Mouse (Mus musculus): ENCODE results near the gene Fbxw9. TPM values are rescaled to one million over a fixed set of nuclear protein-coding genes. Genes with fewer than 3 reads are reported as not detected.
A peak's percentile ranks its signal among the peaks of the same experiment; 100 is the strongest.

Fbxw9 gene
- 18.5 and 19.8 TPM in 2 replicates for polyA plus RNA-seq (2015; fragmentation: Nextera tagmentation; extraction: Ambion mirVana)

- Histone ChIP-seq H3K4me3 (peak within 1 kb of the TSS; percentile 88), H3K9ac (peak within 1 kb of the TSS; percentile 84), H3K36me3 (peaks cover 43% of the 10 kb centered on the region), H3K27me3 (replicated peaks) (no peaks in the 10 kb centered on the region), H3K27ac (replicated peaks) (no peak within 1 kb of the TSS), H3K9me3 (no peaks in the 10 kb centered on the region), H3K4me1 (peaks cover 10% of the 10 kb centered on the region), H3K4me2 (peak within 1 kb of the TSS; percentile 93)
- peak; percentile 67; the same call in 1 of the 2 replicates for ATAC-seq (ENCODE audit: extremely low read depth, insufficient number of reproducible peaks, low FRiP score, low TSS enrichment)
- WGBS = under 1% methylated on average over 53 of the region's 53 CpGs
These were observed at the start of gene Fbxw9 for GRCm38 (mm10) chr8:85059879-85060616. TSS of gene Fbxw9 (plus strand) at chr8:85060055.

GRCm38 (mm10) chr8:85011242-85011641 is 48.6 kb upstream of the Fbxw9 start:
- H3K4me1 ChIP-seq = no peaks in the 10 kb centered on the region
- no peak overlapping the region for H3K4me3 ChIP-seq
- no peaks in the 10 kb centered on the region for H3K9me3 ChIP-seq
- no peak overlapping the region for H3K9ac ChIP-seq
- ATAC-seq (ENCODE audit: extremely low read depth, insufficient number of reproducible peaks, low FRiP score, low TSS enrichment) = no peak
- WGBS = 13% methylated on average over 28 of the region's 28 CpGs
- H3K27me3 ChIP-seq (replicated peaks) = peaks cover 94% of the 10 kb centered on the region
- H3K36me3 ChIP-seq = no peaks in the 10 kb centered on the region
- no peak overlapping the region for H3K4me2 ChIP-seq
- H3K27ac ChIP-seq (replicated peaks) = no peak overlapping the region

GRCm38 (mm10) chr8:85013230-85013840 is 46.5 kb upstream of the Fbxw9 start:
- H3K4me3 ChIP-seq = peak overlapping the region; percentile 42
- peaks cover 75% of the 10 kb centered on the region for H3K27me3 ChIP-seq (replicated peaks)
- no peaks in the 10 kb centered on the region for H3K9me3 ChIP-seq
- 3% methylated on average over 25 of the region's 26 CpGs for WGBS
- peak overlapping the region; percentile 70 for H3K4me2 ChIP-seq
- no peak overlapping the region for H3K27ac ChIP-seq (replicated peaks)
- H3K36me3 ChIP-seq = peaks cover 12% of the 10 kb centered on the region
- no peaks in the 10 kb centered on the region for H3K4me1 ChIP-seq
- H3K9ac ChIP-seq = peak overlapping the region; percentile 60
- no peak; the same call in 1 of the 2 replicates for ATAC-seq (ENCODE audit: extremely low read depth, insufficient number of reproducible peaks, low FRiP score, low TSS enrichment)

- WGBS = 47% methylated on average over 2 of the region's 2 CpGs
- Histone ChIP-seq H3K9ac (peak within 1 kb of the TSS; percentile 60), H3K27ac (replicated peaks) (no peak within 1 kb of the TSS), H3K27me3 (replicated peaks) (peaks cover 64% of the 10 kb centered on the region), H3K4me1 (no peaks in the 10 kb centered on the region), H3K4me2 (peak within 1 kb of the TSS; percentile 70), H3K36me3 (peaks cover 23% of the 10 kb centered on the region), H3K9me3 (no peaks in the 10 kb centered on the region), H3K4me3 (peak within 1 kb of the TSS; percentile 42)
- no peak for ATAC-seq (ENCODE audit: extremely low read depth, insufficient number of reproducible peaks, low FRiP score, low TSS enrichment)
These were observed 45.4 kb upstream of the Fbxw9 start, which contains the start of gene Best2 for GRCm38 (mm10) chr8:85014431-85014830. TSS of gene Best2 (minus strand) at chr8:85014531.

- H3K9me3 ChIP-seq = no peaks in the 10 kb centered on the region
- H3K4me1 ChIP-seq = no peaks in the 10 kb centered on the region
- H3K27me3 ChIP-seq (replicated peaks) = peaks cover 41% of the 10 kb centered on the region
- no peak overlapping the region for H3K27ac ChIP-seq (replicated peaks)
- ATAC-seq (ENCODE audit: extremely low read depth, insufficient number of reproducible peaks, low FRiP score, low TSS enrichment) = no peak
- H3K4me3 ChIP-seq = no peak overlapping the region
- peaks cover 46% of the 10 kb centered on the region for H3K36me3 ChIP-seq
- WGBS = 66% methylated on average over 10 of the region's 10 CpGs
- H3K9ac ChIP-seq = no peak overlapping the region
- H3K4me2 ChIP-seq = no peak overlapping the region
These were observed 43.1 kb upstream of the Fbxw9 start for GRCm38 (mm10) chr8:85016724-85017123.

- WGBS = 51% methylated on average over 5 of the region's 5 CpGs
- H3K27me3 ChIP-seq (replicated peaks) = peaks cover 37% of the 10 kb centered on the region
- peaks cover 51% of the 10 kb centered on the region for H3K36me3 ChIP-seq
These were observed 42.6 kb upstream of the Fbxw9 start for GRCm38 (mm10) chr8:85017209-85017608.

GRCm38 (mm10) chr8:85021514-85022055 is 38.3 kb upstream of the Fbxw9 start:
- H3K4me2 ChIP-seq = no peak overlapping the region
- 92% methylated on average over 3 of the region's 3 CpGs for WGBS
- no peaks in the 10 kb centered on the region for H3K27me3 ChIP-seq (replicated peaks)
- H3K27ac ChIP-seq (replicated peaks) = no peak overlapping the region
- H3K4me1 ChIP-seq = peaks cover 21% of the 10 kb centered on the region
- H3K9ac ChIP-seq = no peak overlapping the region
- no peak for ATAC-seq (ENCODE audit: extremely low read depth, insufficient number of reproducible peaks, low FRiP score, low TSS enrichment)
- H3K9me3 ChIP-seq = no peaks in the 10 kb centered on the region
- H3K36me3 ChIP-seq = peaks cover 70% of the 10 kb centered on the region
- no peak overlapping the region for H3K4me3 ChIP-seq

More at GRCm38 (mm10) chr8:85017209-85017608, 42.6 kb upstream of the Fbxw9 start:
- H3K4me3 ChIP-seq = no peak overlapping the region
- no peak overlapping the region for H3K4me2 ChIP-seq
- no peak overlapping the region for H3K27ac ChIP-seq (replicated peaks)
- H3K4me1 ChIP-seq = no peaks in the 10 kb centered on the region
- H3K9ac ChIP-seq = no peak overlapping the region
- no peaks in the 10 kb centered on the region for H3K9me3 ChIP-seq
- ATAC-seq (ENCODE audit: extremely low read depth, insufficient number of reproducible peaks, low FRiP score, low TSS enrichment) = no peak

- peaks cover 53% of the 10 kb centered on the region for H3K36me3 ChIP-seq
- H3K9me3 ChIP-seq = no peaks in the 10 kb centered on the region
- no peaks in the 10 kb centered on the region for H3K27me3 ChIP-seq (replicated peaks)
- 0 out of 2 replicates have a peak overlapping the region, but pooled peaks have one; percentile 92 for H3K9ac ChIP-seq
- H3K27ac ChIP-seq (replicated peaks) = no peak overlapping the region
- ATAC-seq (ENCODE audit: extremely low read depth, insufficient number of reproducible peaks, low FRiP score, low TSS enrichment) = no peak
- H3K4me3 ChIP-seq = peak overlapping the region; percentile 85
- peaks cover 33% of the 10 kb centered on the region for H3K4me1 ChIP-seq
- peak overlapping the region; percentile 91 for H3K4me2 ChIP-seq
- WGBS = 85% methylated on average over 3 of the region's 3 CpGs
These were observed 36.0 kb upstream of the Fbxw9 start for GRCm38 (mm10) chr8:85023846-85024245.

- H3K36me3 ChIP-seq = peaks cover 52% of the 10 kb centered on the region
- peaks cover 41% of the 10 kb centered on the region for H3K4me1 ChIP-seq
- no peaks in the 10 kb centered on the region for H3K9me3 ChIP-seq
- H3K4me3 ChIP-seq = peak within 1 kb of the TSS; percentile 85
- peak within 1 kb of the TSS; percentile 92 for H3K9ac ChIP-seq
- peak; percentile 78; the same call in 1 of the 2 replicates for ATAC-seq (ENCODE audit: extremely low read depth, insufficient number of reproducible peaks, low FRiP score, low TSS enrichment)
- peak within 1 kb of the TSS; percentile 91 for H3K4me2 ChIP-seq
- H3K27me3 ChIP-seq (replicated peaks) = no peaks in the 10 kb centered on the region
- H3K27ac ChIP-seq (replicated peaks) = peak within 1 kb of the TSS; percentile 88
- WGBS = 4% methylated on average over 30 of the region's 30 CpGs
These were observed 34.5 kb upstream of the Fbxw9 start, which contains the start of gene Asna1 for GRCm38 (mm10) chr8:85025098-85025932. TSS of gene Asna1 (minus strand) at chr8:85025281.

GRCm38 (mm10) chr8:85026670-85027515 is 33.0 kb upstream of the Fbxw9 start, which contains the start of gene Trir:
TSS of gene Trir (plus strand) at chr8:85026823.
- Histone ChIP-seq H3K27ac (replicated peaks) (peak within 1 kb of the TSS; percentile 88), H3K36me3 (peaks cover 52% of the 10 kb centered on the region), H3K4me3 (peak within 1 kb of the TSS; percentile 85), H3K9ac (peak within 1 kb of the TSS; percentile 99), H3K4me1 (peaks cover 41% of the 10 kb centered on the region), H3K27me3 (replicated peaks) (no peaks in the 10 kb centered on the region), H3K9me3 (no peaks in the 10 kb centered on the region), H3K4me2 (peak within 1 kb of the TSS; percentile 91)
- peak; percentile 80 for ATAC-seq (ENCODE audit: extremely low read depth, insufficient number of reproducible peaks, low FRiP score, low TSS enrichment)
- under 1% methylated on average over 71 of the region's 75 CpGs for WGBS
